Mouse (Mus musculus): ENCODE measurements around the gene Dnajb4. TPM values are rescaled to one million over a fixed set of nuclear protein-coding genes. Genes with fewer than 3 reads are reported as not detected.
"Not testable (repeated sequence)": the region's sequence is repeated elsewhere in the genome, so short reads cannot be mapped to it uniquely, and the experiment has no call there.

The Dnajb4 gene
- 40.0 and 46.5 TPM in 2 replicates for polyA plus RNA-seq (2014; fragmentation: Nextera tagmentation; extraction: Ambion mirVana)

DNA sequence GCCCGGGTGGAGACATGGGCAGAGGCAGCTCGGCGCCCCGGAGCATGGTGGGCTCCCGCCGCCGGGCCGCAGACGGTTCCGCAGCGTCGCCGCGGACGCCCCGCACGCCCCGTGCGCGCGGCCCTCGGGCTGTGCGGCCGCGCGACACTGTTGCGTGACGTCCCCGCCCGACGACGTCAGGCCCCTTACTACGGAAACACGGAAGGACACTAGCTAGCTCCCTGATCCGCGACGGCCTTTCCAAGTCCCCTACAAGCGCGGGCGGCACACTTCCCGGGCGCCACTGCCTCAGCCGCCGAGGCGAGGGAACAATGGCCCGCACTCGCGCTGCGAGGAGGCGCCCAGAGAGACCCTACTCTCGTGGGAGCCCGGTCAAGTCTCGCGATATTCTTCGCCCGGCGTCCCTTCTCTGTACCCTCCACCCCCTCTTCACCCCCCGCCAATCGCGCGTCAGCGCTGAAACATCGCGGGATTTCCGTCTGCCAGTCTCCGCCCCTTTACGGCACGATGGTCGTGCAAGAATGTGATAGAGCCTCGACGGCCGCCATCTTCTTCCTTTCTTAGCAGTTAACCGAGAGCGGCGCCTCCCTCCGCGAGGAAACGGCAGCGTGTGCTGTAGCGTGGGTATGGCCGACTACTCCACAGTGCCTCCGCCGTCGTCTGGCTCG lies at the start of gene Dnajb4, which contains the start of gene Fubp1:
Gene Dnajb4 (minus strand): TSS at position 336 of the 668 bp plus-strand sequence.
Gene Fubp1 (plus strand): TSS at position 456 of the 668 bp plus-strand sequence.
- Histone ChIP-seq H3K4me2 (replicated peaks) (peak within 1 kb of the TSS; percentile 81), H3K9ac (peak within 1 kb of the TSS; percentile 100), H3K4me1 (replicated peaks; ENCODE audit: control insufficient read depth, insufficient read depth, low read length) (peaks cover 32% of the 10 kb centered on the region), H3K36me3 (replicated peaks; ENCODE audit: control insufficient read depth, insufficient read depth) (peaks cover 6% of the 10 kb centered on the region; the same call in 1 of the 2 replicates), H3K4me3 (replicated peaks; ENCODE audit: low read length) (peak within 1 kb of the TSS; percentile 87), H3K27me3 (ENCODE audit: control insufficient read depth, insufficient read depth, low read length) (no peaks in the 10 kb centered on the region), H3K27ac (peak within 1 kb of the TSS; percentile 100), H3K9me3 (ENCODE audit: control insufficient read depth, low read length) (no peaks in the 10 kb centered on the region)
- under 1% methylated on average over 85 of the region's 85 CpGs for WGBS
- DNase-seq (ENCODE audit: low spot score) (peak; percentile 99), ATAC-seq (ENCODE audit: low FRiP score) (peak; percentile 97)

DNA sequence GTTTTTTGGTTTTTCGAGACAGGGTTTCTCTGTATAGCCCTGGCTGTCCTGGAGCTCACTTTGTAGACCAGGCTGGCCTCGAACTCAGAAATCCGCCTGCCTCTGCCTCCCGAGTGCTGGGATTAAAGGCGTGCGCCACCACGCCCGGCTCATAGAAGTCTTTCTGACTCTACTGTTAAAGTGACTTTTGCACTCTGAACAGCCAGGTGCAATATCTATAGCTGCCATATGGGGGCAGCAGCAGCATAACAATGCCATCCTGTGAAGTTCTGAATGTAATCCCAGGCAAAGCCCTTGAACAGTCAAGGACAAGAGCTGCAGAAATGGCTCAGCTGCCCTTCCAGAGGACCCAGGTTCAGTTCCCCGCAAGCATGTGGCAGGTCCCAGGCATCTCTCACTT lies 49.3 kb upstream of the Dnajb4 start:
- not testable (repeated sequence) for H3K4me1 ChIP-seq (replicated peaks; ENCODE audit: control insufficient read depth, insufficient read depth, low read length); H3K4me3 ChIP-seq (replicated peaks; ENCODE audit: low read length); H3K36me3 ChIP-seq (replicated peaks; ENCODE audit: control insufficient read depth, insufficient read depth); H3K4me2 ChIP-seq (replicated peaks); H3K9ac ChIP-seq; H3K27ac ChIP-seq; H3K9me3 ChIP-seq (ENCODE audit: control insufficient read depth, low read length)
- DNase-seq (ENCODE audit: low spot score), result peak; percentile 83
- ATAC-seq (ENCODE audit: low FRiP score), result peak; percentile 37; the same call in 1 of the 2 replicates
- WGBS, result 47% methylated on average over 8 of the region's 9 CpGs
- peaks cover 11% of the 10 kb centered on the region; the same call in 1 of the 2 replicates for H3K27me3 ChIP-seq (ENCODE audit: control insufficient read depth, insufficient read depth, low read length)

DNA sequence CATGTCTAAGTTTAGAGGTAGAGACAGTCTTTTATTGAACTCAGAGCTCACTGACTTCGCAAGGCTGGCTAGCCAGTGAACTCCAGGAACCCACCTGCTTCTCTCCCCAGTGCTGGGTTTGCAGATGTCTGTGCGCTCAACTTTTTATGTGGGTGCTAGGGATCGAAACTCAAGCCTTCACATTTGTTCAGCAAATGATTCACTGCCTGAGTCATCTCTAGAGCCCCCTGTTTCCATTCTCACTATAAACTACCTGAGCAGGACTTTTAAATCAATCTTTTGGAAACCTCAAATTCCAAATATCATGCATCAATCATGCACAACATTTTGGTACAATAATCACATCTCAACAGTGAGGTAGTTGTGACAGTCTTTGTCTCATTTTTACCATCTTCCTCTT lies 47.4 kb upstream of the Dnajb4 start:
- H3K9ac ChIP-seq, result no peak overlapping the region
- no peak for DNase-seq (ENCODE audit: low spot score)
- H3K27me3 ChIP-seq (ENCODE audit: control insufficient read depth, insufficient read depth, low read length), result no peaks in the 10 kb centered on the region
- no peaks in the 10 kb centered on the region for H3K4me1 ChIP-seq (replicated peaks; ENCODE audit: control insufficient read depth, insufficient read depth, low read length)
- no peak overlapping the region for H3K4me2 ChIP-seq (replicated peaks)
- H3K27ac ChIP-seq, result no peak overlapping the region
- no peaks in the 10 kb centered on the region for H3K36me3 ChIP-seq (replicated peaks; ENCODE audit: control insufficient read depth, insufficient read depth)
- 90% methylated on average over 3 of the region's 3 CpGs for WGBS
- no peaks in the 10 kb centered on the region for H3K9me3 ChIP-seq (ENCODE audit: control insufficient read depth, low read length)
- no peak overlapping the region for H3K4me3 ChIP-seq (replicated peaks; ENCODE audit: low read length)
- ATAC-seq (ENCODE audit: low FRiP score), result no peak

DNA sequence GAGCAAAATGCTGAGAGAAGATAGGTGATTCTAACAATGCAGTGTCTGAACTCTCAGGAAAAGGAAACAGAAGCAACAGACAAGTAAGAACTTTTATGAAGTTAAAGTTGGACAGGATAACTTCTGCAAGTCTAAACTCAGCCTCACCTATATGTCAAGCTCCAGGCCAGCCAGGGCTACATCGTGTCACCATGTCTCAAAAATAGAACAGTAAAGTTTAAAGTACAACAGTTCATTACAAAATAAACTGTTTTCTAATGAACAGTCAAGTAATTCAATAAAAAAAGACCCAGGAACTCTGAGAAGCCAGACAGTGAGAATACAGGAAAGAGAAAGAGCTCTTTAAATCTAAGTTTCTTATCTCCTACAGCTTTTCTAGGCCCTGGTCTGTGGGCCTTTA lies 40.4 kb upstream of the Dnajb4 start:
- Histone ChIP-seq H3K36me3 (replicated peaks; ENCODE audit: control insufficient read depth, insufficient read depth) (no peaks in the 10 kb centered on the region), H3K9ac (no peak overlapping the region), H3K4me3 (replicated peaks; ENCODE audit: low read length) (no peak overlapping the region), H3K4me2 (replicated peaks) (no peak overlapping the region), H3K4me1 (replicated peaks; ENCODE audit: control insufficient read depth, insufficient read depth, low read length) (no peaks in the 10 kb centered on the region), H3K27me3 (ENCODE audit: control insufficient read depth, insufficient read depth, low read length) (no peaks in the 10 kb centered on the region), H3K9me3 (ENCODE audit: control insufficient read depth, low read length) (no peaks in the 10 kb centered on the region), H3K27ac (no peak overlapping the region)
- no peak for DNase-seq (ENCODE audit: low spot score)
- 100% methylated on average over 1 of the region's 1 CpGs for WGBS
- no peak for ATAC-seq (ENCODE audit: low FRiP score)

DNA sequence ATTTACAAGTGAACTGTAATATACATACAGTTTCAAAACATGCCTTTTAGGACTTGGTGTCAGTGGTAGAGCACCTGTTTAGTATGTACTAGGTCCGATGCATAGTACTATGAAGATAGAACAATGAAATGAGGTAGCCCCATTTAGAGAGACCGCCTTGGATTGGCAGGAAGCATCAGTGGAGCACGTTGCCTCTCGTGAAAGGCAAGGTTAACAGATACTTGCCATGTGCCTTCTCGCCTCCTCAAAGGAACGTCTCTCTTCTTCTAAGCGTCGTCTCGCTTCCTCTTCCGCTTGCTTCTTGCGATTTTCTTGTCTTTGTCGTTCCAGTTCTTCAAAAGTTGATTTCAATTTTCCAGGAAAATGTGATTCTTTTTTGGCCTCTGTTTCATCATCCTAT lies 37.6 kb upstream of the Dnajb4 start:
- H3K4me1 ChIP-seq (replicated peaks; ENCODE audit: control insufficient read depth, insufficient read depth, low read length), result no peaks in the 10 kb centered on the region
- H3K27me3 ChIP-seq (ENCODE audit: control insufficient read depth, insufficient read depth, low read length), result no peaks in the 10 kb centered on the region
- ATAC-seq (ENCODE audit: low FRiP score) (no peak), DNase-seq (ENCODE audit: low spot score) (no peak)
- no peak overlapping the region for H3K4me2 ChIP-seq (replicated peaks)
- H3K9ac ChIP-seq, result no peak overlapping the region
- H3K36me3 ChIP-seq (replicated peaks; ENCODE audit: control insufficient read depth, insufficient read depth), result no peaks in the 10 kb centered on the region
- no peak overlapping the region for H3K4me3 ChIP-seq (replicated peaks; ENCODE audit: low read length)
- WGBS, result 93% methylated on average over 12 of the region's 12 CpGs
- no peaks in the 10 kb centered on the region for H3K9me3 ChIP-seq (ENCODE audit: control insufficient read depth, low read length)
- H3K27ac ChIP-seq, result no peak overlapping the region

DNA sequence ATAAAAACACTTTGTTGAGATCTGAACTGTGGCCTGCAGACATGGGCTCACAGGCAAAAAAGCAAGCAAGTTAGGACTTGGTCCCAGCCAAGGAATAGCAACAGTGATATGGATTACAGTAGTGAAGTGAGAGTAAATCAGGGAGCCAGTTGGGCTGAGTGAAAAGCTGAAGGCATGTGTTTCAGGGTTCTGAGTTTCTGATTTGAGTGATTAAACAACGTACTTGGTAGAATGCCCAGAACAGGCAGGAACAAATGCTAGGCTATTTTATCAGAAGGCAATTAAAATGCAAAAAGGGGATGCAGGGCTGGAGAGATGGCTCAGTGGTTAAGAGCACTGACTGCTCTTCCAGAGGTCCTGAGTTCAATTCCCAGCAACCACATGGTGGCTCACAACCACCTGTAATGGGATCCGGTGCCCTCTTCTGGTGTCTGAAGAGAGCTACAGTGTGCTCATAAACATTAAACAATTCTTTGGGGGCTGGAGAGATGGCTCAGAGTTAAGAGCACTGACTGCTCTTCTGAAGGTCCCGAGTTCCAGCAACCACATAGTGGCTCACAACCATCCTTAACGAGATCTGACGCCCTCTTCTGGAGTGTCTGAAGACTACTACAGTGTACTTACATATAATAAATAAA lies 35.3 kb upstream of the Dnajb4 start:
- no peak for ATAC-seq (ENCODE audit: low FRiP score)
- H3K4me1 ChIP-seq (replicated peaks; ENCODE audit: control insufficient read depth, insufficient read depth, low read length), result no peaks in the 10 kb centered on the region
- 75% methylated on average over 5 of the region's 5 CpGs for WGBS
- no peak overlapping the region for H3K9ac ChIP-seq
- peaks cover 7% of the 10 kb centered on the region for H3K36me3 ChIP-seq (replicated peaks; ENCODE audit: control insufficient read depth, insufficient read depth)
- no peak for DNase-seq (ENCODE audit: low spot score)
- H3K27me3 ChIP-seq (ENCODE audit: control insufficient read depth, insufficient read depth, low read length), result no peaks in the 10 kb centered on the region
- no peak overlapping the region for H3K27ac ChIP-seq
- no peak overlapping the region for H3K4me2 ChIP-seq (replicated peaks)
- H3K4me3 ChIP-seq (replicated peaks; ENCODE audit: low read length), result no peak overlapping the region
- no peaks in the 10 kb centered on the region for H3K9me3 ChIP-seq (ENCODE audit: control insufficient read depth, low read length)

DNA sequence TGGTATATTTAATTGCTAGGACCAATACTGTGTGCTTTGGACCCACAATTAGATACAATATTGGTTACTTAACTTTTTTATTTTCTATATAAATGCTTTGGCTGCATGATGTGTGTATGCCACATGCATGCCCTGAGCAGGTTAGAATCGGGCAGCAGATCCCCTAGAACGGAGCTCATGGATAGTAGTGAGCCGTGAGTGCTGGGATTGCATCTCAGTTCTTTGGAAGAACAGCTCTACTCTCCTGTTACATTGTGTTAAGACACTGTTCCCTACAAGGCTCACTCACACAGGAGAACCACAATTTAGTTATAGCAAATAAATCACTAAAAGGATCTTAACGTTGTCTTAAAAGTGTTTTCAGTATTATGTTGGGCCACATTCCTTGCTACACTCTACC lies 33.2 kb upstream of the Dnajb4 start:
- WGBS, result 81% methylated on average over 4 of the region's 4 CpGs
- ATAC-seq (ENCODE audit: low FRiP score), result no peak
- DNase-seq (ENCODE audit: low spot score), result no peak
- no peak overlapping the region for H3K9ac ChIP-seq
- H3K4me2 ChIP-seq (replicated peaks), result no peak overlapping the region
- no peaks in the 10 kb centered on the region for H3K4me1 ChIP-seq (replicated peaks; ENCODE audit: control insufficient read depth, insufficient read depth, low read length)
- H3K4me3 ChIP-seq (replicated peaks; ENCODE audit: low read length), result no peak overlapping the region
- H3K27ac ChIP-seq, result no peak overlapping the region
- peaks cover 26% of the 10 kb centered on the region for H3K36me3 ChIP-seq (replicated peaks; ENCODE audit: control insufficient read depth, insufficient read depth)
- H3K27me3 ChIP-seq (ENCODE audit: control insufficient read depth, insufficient read depth, low read length), result no peaks in the 10 kb centered on the region
- H3K9me3 ChIP-seq (ENCODE audit: control insufficient read depth, low read length), result no peaks in the 10 kb centered on the region

DNA sequence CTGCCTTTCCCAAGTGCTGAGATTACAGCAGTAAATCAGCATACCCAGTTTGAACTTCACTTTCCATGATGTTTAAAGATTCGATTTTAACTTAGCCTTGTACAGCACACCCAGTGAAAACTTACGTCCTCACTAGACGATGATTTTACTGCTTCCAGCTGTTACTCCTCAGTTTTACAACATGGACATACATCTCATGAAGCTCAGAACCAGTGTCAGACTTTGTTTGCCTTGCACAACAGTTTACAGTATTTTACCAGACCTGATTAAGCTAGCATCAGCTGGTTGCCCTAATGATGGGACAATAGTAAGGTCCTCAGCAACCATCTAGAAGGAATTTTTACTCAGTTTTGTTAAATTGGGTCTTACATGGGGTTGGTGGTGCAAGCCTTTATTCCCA lies 31.0 kb upstream of the Dnajb4 start:
- Histone ChIP-seq H3K4me1 (replicated peaks; ENCODE audit: control insufficient read depth, insufficient read depth, low read length) (no peaks in the 10 kb centered on the region), H3K27me3 (ENCODE audit: control insufficient read depth, insufficient read depth, low read length) (no peaks in the 10 kb centered on the region), H3K4me2 (replicated peaks) (no peak overlapping the region), H3K9me3 (ENCODE audit: control insufficient read depth, low read length) (no peaks in the 10 kb centered on the region), H3K9ac (no peak overlapping the region), H3K27ac (no peak overlapping the region), H3K4me3 (replicated peaks; ENCODE audit: low read length) (no peak overlapping the region), H3K36me3 (replicated peaks; ENCODE audit: control insufficient read depth, insufficient read depth) (peaks cover 44% of the 10 kb centered on the region)
- ATAC-seq (ENCODE audit: low FRiP score) (no peak), DNase-seq (ENCODE audit: low spot score) (no peak)
- 81% methylated on average over 3 of the region's 3 CpGs for WGBS

DNA sequence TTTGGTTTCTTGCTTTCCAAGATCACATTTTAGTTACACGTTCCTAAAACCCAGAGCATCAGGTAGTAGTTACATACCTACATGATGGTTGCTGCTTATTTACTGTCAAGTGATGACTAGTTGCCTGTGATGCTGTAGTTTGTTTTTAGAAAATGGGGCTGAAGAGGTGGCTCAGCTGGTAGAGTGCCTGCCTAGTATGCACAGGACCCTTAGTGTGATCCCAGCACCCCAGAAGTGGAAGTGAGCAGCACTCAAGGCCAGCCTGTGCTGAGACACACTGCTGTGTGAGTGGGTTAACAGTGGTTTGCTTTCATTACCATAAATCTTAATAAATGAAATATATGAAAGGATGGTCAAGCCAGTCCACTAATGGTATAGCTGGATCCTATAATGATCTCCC lies 29.5 kb upstream of the Dnajb4 start:
- no peak for ATAC-seq (ENCODE audit: low FRiP score)
- no peak overlapping the region for H3K4me3 ChIP-seq (replicated peaks; ENCODE audit: low read length)
- no peaks in the 10 kb centered on the region for H3K27me3 ChIP-seq (ENCODE audit: control insufficient read depth, insufficient read depth, low read length)
- no peaks in the 10 kb centered on the region for H3K9me3 ChIP-seq (ENCODE audit: control insufficient read depth, low read length)
- no peak overlapping the region for H3K27ac ChIP-seq
- WGBS, result 97% methylated on average over 1 of the region's 1 CpGs
- no peak overlapping the region for H3K4me2 ChIP-seq (replicated peaks)
- H3K36me3 ChIP-seq (replicated peaks; ENCODE audit: control insufficient read depth, insufficient read depth), result peaks cover 56% of the 10 kb centered on the region
- no peaks in the 10 kb centered on the region for H3K4me1 ChIP-seq (replicated peaks; ENCODE audit: control insufficient read depth, insufficient read depth, low read length)
- no peak for DNase-seq (ENCODE audit: low spot score)
- H3K9ac ChIP-seq, result no peak overlapping the region
